Mouse (Mus musculus): ENCODE measurements around the gene Faf1.
"Not testable (repeated sequence)": the region's sequence is repeated elsewhere in the genome, so short reads cannot be mapped to it uniquely, and the experiment has no call there.

Gene Faf1

DNA sequence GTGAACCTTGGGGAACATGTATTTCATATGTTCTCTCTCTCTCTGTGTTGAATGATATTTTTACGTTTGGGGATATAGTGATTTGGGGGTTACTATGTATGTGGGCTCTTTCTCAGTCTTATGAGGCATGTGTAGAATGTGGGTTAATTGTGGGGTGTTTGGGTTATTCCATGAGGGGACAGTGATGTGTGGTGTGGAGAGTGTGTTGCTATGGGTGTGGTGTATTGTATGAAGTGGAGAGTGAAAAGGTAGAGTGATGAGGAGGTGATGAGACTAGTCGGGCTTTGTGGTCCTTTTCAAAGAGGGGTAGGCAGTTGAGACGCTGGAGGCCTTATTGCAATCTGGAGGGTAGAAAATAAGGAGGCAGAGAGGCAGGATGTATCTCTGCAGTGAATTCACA lies 833 bp downstream of the Faf1 start:
- Histone ChIP-seq H3K27me3 (ENCODE audit: control insufficient read depth, insufficient read depth, low read length, poor library complexity, severe bottlenecking) (no peaks in the 10 kb centered on the region), H3K36me3 (ENCODE audit: control insufficient read depth, insufficient read depth, low read length, poor library complexity, severe bottlenecking) (no peaks in the 10 kb centered on the region)
- DNase-seq (ENCODE audit: low read depth, low spot score) = no peak

DNA sequence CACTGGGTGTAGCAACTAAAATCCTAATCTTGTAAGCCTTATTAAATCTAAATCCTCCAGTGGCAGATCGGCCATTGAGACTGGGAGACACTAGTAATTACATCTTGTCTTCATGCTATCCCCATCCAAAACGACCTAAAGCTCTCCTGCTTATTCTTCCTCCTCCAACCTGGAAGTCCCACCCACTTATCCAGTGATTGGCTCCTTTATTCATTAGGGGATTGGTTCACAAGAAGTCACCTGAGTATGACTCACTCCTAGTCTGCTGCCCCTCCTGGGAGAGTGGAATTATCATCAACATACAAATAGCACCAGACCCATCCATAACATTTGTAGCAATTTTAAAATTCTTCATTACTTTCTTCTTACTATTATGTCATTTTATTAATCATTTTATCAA lies 7.2 kb downstream of the Faf1 start:
- no peak for DNase-seq (ENCODE audit: low read depth, low spot score)
- Histone ChIP-seq H3K27me3 (ENCODE audit: control insufficient read depth, insufficient read depth, low read length, poor library complexity, severe bottlenecking) (no peaks in the 10 kb centered on the region), H3K36me3 (ENCODE audit: control insufficient read depth, insufficient read depth, low read length, poor library complexity, severe bottlenecking) (peaks cover 2% of the 10 kb centered on the region; the same call in 1 of the 2 replicates)

DNA sequence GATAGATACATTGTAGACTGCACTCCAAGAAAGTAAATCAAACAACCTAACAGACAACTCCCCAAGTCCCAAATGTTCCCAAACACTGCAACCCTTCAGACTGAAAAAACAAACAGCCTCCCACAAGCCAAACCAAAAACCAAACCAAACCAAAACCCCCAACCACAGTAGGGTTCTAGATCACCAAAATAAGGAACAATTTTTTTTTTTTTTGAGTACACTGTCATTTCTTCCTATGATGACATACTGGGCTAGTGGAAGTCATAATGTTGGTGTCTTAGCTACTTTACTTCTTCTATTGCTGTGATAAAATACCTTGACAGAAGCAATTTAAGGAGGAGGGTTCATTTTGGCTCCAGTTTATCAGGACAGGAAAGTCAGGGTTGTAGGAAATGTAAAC lies 16.3 kb downstream of the Faf1 start:
- H3K36me3 ChIP-seq (ENCODE audit: control insufficient read depth, insufficient read depth, low read length, poor library complexity, severe bottlenecking) = no peaks in the 10 kb centered on the region

DNA sequence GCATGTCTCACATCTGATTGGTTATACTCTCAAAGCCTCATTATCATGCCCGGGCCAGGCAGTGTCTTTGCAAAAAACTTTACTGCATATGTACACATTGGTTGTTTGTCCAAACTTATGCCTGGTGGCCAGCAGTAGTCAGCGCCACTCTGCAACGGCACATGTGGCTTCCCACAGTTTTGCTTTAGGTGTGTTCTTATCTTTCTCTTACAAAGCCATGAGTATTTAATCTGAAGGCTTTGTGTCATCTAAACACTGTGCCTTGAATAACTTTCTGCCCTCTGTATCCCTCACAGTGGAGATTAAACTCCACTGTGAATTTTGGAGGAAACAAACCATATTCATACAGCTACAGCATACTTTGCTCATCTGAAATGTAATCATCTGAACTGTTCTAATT lies 24.3 kb downstream of the Faf1 start:
- DNase-seq (ENCODE audit: low read depth, low spot score); H3K36me3 ChIP-seq (ENCODE audit: control insufficient read depth, insufficient read depth, low read length, poor library complexity, severe bottlenecking); H3K27me3 ChIP-seq (ENCODE audit: control insufficient read depth, insufficient read depth, low read length, poor library complexity, severe bottlenecking): not testable (repeated sequence)

More for the DNA sequence above, 16.3 kb downstream of the Faf1 start:
- H3K27me3 ChIP-seq (ENCODE audit: control insufficient read depth, insufficient read depth, low read length, poor library complexity, severe bottlenecking) = no peaks in the 10 kb centered on the region
- no peak for DNase-seq (ENCODE audit: low read depth, low spot score)

DNA sequence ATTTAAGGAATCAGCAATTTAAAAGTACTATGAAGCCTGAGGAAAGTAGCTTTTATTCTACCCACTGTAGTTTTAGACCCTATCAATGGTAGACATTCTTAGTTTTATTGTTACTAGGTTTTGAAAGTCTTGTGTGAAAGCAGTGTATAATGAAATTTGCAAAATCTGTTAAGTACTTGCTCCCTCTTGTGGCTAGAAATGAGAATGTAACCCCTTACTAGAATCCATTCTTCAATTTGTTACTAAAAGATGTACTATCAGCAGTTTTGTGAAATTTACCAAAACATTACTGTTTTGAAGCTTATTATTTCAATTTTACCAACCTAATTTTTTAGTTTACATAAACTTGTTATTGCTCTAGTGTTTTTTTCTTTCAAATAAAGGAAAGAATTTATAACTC lies 27.2 kb downstream of the Faf1 start:
- peak; percentile 69 for DNase-seq (ENCODE audit: low read depth, low spot score)

DNA sequence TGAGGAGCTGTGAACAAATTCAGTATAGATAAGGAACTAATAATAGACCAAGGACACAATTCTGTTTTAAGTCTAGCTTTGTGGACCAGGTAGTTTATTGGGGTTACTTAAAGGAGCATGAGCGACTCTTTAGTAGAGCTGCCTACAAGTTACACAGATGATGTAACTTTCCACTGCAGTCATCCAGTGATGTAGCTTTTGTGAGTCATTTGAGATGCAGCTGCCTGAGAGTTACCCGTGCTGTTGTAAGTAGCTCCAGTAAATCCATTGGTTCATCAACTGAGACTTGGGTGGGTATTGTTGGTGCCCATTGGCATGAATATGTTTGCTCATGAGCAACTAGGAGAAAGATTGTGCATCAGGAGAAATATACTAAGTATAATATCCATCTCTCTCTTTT lies 29.0 kb downstream of the Faf1 start:
- DNase-seq (ENCODE audit: low read depth, low spot score) = no peak
- Histone ChIP-seq H3K36me3 (ENCODE audit: control insufficient read depth, insufficient read depth, low read length, poor library complexity, severe bottlenecking) (no peaks in the 10 kb centered on the region), H3K27me3 (ENCODE audit: control insufficient read depth, insufficient read depth, low read length, poor library complexity, severe bottlenecking) (no peaks in the 10 kb centered on the region; the same call in 1 of the 2 replicates)

More for the DNA sequence above, 27.2 kb downstream of the Faf1 start:
- H3K27me3 ChIP-seq (ENCODE audit: control insufficient read depth, insufficient read depth, low read length, poor library complexity, severe bottlenecking) = no peaks in the 10 kb centered on the region; the same call in 1 of the 2 replicates
- H3K36me3 ChIP-seq (ENCODE audit: control insufficient read depth, insufficient read depth, low read length, poor library complexity, severe bottlenecking) = no peaks in the 10 kb centered on the region

DNA sequence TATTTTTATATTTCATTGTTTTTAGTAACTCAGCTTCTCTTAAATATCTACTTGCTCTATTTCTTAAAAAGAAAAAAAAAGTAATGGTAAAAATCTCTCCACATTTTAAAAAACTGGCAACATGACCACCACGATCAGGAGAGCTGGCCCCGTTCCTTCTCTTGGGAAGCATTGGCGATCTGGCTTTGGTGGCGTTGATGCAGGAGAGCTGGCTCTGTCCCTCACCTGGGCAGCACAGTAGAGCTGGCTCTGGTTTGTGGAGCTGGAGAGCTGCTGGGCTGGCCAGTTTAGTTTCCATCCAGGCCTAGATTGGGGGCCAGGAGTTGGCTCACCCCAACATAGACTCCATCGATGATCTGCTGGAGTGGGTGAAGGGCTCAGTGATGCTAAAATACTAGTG lies 42.9 kb downstream of the Faf1 start:
- Histone ChIP-seq H3K36me3 (ENCODE audit: control insufficient read depth, insufficient read depth, low read length, poor library complexity, severe bottlenecking) (no peaks in the 10 kb centered on the region), H3K27me3 (ENCODE audit: control insufficient read depth, insufficient read depth, low read length, poor library complexity, severe bottlenecking) (no peaks in the 10 kb centered on the region)
- DNase-seq (ENCODE audit: low read depth, low spot score) = no peak

DNA sequence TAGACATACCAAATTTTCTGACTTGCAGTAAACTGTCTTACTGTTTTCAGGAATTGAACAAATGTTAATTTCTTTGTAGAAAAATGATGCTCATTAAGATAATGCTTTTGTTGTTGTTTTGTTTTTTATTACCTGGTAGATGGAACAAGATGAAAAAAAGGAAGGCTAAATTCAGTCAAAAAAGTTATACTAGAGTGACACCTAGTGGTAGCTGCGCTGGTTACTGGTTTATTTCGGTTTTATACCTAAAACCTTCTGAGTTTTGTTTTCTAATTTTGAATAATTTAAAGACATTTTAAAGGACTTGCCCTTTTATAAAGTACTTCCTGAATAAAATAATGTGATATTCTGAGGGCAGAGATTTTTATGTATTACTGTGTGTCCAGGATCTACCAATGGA lies 52.9 kb downstream of the Faf1 start:
- no peaks in the 10 kb centered on the region for H3K36me3 ChIP-seq (ENCODE audit: control insufficient read depth, insufficient read depth, low read length, poor library complexity, severe bottlenecking)
- H3K27me3 ChIP-seq (ENCODE audit: control insufficient read depth, insufficient read depth, low read length, poor library complexity, severe bottlenecking) = no peaks in the 10 kb centered on the region
- DNase-seq (ENCODE audit: low read depth, low spot score) = peak; percentile 77

DNA sequence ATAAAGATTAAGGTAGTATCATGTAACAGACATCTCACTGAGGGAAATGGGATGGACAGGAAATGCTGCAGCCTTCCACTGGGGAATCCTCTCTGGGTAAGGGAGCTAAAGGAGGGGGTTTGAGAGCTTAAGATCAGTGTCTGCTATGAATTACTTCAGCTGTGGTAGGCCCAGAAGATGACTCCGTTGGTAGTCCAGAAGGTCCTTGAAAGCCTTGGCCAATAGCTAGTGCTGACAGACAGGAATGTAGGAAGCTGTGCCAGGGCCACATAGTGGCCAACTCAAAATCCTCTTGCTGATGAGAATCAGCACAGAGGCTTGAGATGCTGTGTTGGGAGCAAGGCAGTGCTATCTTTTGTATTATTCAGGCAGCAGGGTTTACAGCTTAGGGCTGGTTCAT lies 59.4 kb downstream of the Faf1 start:
- Histone ChIP-seq H3K27me3 (ENCODE audit: control insufficient read depth, insufficient read depth, low read length, poor library complexity, severe bottlenecking) (no peaks in the 10 kb centered on the region), H3K36me3 (ENCODE audit: control insufficient read depth, insufficient read depth, low read length, poor library complexity, severe bottlenecking) (no peaks in the 10 kb centered on the region)
- DNase-seq (ENCODE audit: low read depth, low spot score) = no peak

DNA sequence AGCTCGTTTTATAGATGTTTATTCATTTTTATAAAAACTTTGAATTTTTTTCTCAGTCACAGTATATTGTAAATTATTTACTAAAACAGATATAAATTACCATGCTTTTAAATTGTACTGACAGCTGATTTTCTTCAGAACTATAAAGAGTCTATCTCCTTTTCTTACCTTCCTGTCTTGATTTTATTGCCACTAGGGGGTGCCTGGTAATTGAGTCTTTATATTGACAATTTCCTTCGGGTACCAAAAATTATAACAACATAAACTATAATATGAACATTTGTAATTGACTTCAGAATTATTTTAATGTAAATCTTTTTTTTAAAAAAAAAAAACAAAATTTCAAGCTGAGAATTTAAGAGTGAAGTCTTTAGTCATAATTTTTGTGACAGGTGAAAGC lies 67.6 kb downstream of the Faf1 start:
- H3K27me3 ChIP-seq (ENCODE audit: control insufficient read depth, insufficient read depth, low read length, poor library complexity, severe bottlenecking) = no peaks in the 10 kb centered on the region
- no peaks in the 10 kb centered on the region for H3K36me3 ChIP-seq (ENCODE audit: control insufficient read depth, insufficient read depth, low read length, poor library complexity, severe bottlenecking)
- peak; percentile 18 for DNase-seq (ENCODE audit: low read depth, low spot score)

DNA sequence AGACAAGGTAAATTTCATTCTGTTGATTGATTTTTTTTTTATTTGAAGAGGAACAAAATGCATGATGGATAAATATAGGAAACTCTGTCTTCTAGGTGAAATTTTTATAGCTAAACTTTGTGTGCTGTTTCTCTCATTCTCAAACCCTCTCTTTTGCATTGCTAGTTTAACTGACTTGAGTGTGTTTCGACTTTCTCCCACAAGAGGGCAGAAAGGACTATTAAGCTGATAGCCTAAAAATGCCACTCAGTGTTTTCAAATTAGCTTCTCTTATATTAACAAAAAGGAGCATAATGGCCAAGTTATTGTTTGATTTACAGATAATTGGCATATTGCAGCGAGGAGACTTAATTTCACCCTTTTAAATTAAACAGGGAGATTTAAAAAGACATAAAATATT lies 82.6 kb downstream of the Faf1 start:
- DNase-seq (ENCODE audit: low read depth, low spot score) = peak; percentile 66
- H3K36me3 ChIP-seq (ENCODE audit: control insufficient read depth, insufficient read depth, low read length, poor library complexity, severe bottlenecking) = no peaks in the 10 kb centered on the region
- H3K27me3 ChIP-seq (ENCODE audit: control insufficient read depth, insufficient read depth, low read length, poor library complexity, severe bottlenecking) = no peaks in the 10 kb centered on the region

DNA sequence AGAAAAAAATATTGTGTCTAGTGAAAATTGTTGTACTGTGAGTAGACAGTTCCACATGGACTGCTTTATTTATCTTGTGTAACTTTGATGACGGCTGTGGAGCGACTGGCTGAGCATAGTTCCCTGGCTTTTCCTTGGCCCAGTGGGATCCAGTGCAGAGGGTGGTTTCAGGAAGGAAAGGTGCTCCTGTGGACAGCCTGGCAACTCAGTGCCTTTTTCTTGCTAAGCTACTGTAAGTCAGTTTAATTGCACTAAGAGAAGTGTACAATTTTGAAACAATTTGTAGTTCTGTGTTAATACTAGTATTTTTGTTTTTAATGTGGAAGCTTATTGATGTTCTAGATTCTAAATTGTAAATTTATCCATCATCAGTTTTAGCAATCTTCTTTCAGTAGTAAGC lies 83.5 kb downstream of the Faf1 start:
- no peak for DNase-seq (ENCODE audit: low read depth, low spot score)
- Histone ChIP-seq H3K27me3 (ENCODE audit: control insufficient read depth, insufficient read depth, low read length, poor library complexity, severe bottlenecking) (no peaks in the 10 kb centered on the region), H3K36me3 (ENCODE audit: control insufficient read depth, insufficient read depth, low read length, poor library complexity, severe bottlenecking) (no peaks in the 10 kb centered on the region)

DNA sequence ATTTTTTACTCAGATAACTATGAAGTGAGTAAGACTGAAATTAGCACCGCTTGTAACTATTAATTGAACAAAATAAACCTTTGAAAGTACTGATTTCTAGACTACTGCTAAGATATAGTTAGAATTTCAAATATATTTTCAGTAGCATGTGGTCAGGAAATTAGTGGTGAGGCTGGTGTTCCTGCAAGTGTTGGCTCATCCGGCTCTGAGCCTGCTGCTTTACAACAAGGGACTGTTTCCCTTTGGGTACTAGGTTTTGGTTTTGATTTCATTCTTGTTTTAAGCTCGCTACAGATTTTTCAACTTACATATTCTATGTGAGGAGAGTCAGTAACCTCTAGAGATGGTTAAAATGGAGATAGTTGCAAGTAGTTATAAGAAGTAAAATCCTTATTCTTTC lies 84.1 kb downstream of the Faf1 start:
- DNase-seq (ENCODE audit: low read depth, low spot score) = peak; percentile 53

DNA sequence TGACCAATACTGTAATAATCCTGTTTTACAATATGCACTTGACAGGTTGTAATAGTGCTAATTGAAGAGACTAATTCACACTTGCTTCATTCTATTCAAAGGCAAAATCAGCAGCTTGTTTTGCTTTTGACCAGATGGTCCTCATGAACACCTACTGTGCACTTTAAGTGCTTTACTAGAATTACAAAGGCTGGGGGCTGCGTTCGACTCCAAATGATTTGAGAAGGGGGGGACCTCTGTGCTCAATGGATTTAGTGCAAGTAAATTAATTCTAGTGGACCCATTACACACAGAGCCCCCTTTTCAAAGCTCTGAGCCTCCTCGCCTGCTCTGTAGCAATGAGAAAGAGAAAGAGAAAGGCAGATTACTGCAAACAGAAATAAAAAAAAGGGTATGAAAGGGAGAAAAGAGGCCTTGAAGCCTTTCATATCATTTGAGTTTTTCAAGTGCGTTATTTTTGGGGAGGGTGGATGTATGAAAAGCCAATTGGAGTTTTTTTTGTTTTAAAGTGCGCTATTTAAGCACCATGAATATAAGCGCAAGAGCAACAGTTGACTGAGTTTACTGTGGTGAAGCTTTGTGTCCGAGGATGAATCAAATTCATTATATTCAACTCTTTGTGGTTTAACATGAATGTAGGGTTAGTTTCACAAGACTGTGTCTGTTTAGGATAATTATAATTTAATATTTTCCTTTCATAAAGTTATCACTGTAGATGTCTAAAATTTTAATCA lies 86.5 kb downstream of the Faf1 start:
- DNase-seq (ENCODE audit: low read depth, low spot score) = no peak
- Histone ChIP-seq H3K27me3 (ENCODE audit: control insufficient read depth, insufficient read depth, low read length, poor library complexity, severe bottlenecking) (no peaks in the 10 kb centered on the region), H3K36me3 (ENCODE audit: control insufficient read depth, insufficient read depth, low read length, poor library complexity, severe bottlenecking) (no peaks in the 10 kb centered on the region)

More for the DNA sequence above, 84.1 kb downstream of the Faf1 start:
- no peaks in the 10 kb centered on the region for H3K27me3 ChIP-seq (ENCODE audit: control insufficient read depth, insufficient read depth, low read length, poor library complexity, severe bottlenecking)
- H3K36me3 ChIP-seq (ENCODE audit: control insufficient read depth, insufficient read depth, low read length, poor library complexity, severe bottlenecking) = no peaks in the 10 kb centered on the region

DNA sequence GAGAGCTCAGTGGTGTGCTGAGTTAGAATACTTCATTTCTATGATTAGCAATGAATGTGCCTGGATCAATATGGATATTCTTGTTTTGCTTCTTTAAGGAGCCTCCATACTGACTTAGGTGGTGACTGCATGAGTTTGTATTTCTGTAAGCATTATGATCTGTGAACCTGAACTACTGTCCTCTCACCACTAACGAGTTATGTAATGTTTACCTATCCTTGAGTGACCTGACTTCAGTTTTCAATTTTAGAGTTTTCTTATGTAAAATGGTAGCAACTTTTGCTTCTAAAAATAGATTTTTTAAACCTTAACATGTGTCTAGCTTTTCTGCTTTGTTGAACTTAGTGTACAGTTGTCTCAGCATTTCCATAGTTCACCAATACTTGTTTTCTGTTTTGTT lies 92.7 kb downstream of the Faf1 start:
- no peaks in the 10 kb centered on the region for H3K36me3 ChIP-seq (ENCODE audit: control insufficient read depth, insufficient read depth, low read length, poor library complexity, severe bottlenecking)
- H3K27me3 ChIP-seq (ENCODE audit: control insufficient read depth, insufficient read depth, low read length, poor library complexity, severe bottlenecking) = no peaks in the 10 kb centered on the region
- no peak for DNase-seq (ENCODE audit: low read depth, low spot score)

DNA sequence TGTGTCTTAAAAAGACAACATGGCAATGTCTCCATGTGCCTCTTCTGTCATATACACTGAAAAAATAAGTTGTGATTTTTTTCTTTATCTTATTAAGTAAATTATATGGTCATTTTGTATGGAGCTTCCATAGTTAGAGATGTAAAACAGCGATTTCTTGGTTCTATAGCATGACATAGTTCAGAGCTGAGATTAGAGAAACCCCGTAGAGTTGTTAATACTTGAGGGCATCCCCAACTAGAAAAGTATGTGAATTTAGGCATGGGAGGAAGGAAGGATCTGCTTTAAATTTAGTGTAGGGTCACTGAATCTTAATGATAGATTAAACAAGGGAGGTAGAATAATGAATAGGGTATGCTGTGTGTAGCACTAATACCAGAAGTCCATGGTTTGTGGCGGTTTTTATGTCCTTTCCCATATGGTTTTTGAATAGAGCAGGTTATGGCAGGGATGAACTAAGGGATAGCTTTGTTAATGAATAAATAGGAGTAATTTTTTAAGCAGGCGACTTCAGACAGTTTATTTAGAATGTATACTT lies 106.3 kb downstream of the Faf1 start:
- Histone ChIP-seq H3K27me3 (ENCODE audit: control insufficient read depth, insufficient read depth, low read length, poor library complexity, severe bottlenecking) (no peaks in the 10 kb centered on the region), H3K36me3 (ENCODE audit: control insufficient read depth, insufficient read depth, low read length, poor library complexity, severe bottlenecking) (no peaks in the 10 kb centered on the region; the same call in 1 of the 2 replicates)
- DNase-seq (ENCODE audit: low read depth, low spot score) = no peak

Measured in splenic B cell, adult 2 months (primary cell).